Mouse (Mus musculus): ENCODE measurements around the gene Map3k1.

Gene Map3k1

GRCm38 (mm10) chr13:111791596-111791995 is 17.2 kb downstream of the Map3k1 start:
- 85% methylated on average over 11 of the region's 11 CpGs for WGBS

- 42% methylated on average over 9 of the region's 9 CpGs for WGBS
Observed at GRCm38 (mm10) chr13:111789420-111790065, 19.2 kb downstream of the Map3k1 start.

GRCm38 (mm10) chr13:111788882-111789281 is 19.9 kb downstream of the Map3k1 start:
- 64% methylated on average over 9 of the region's 9 CpGs for WGBS

- WGBS: 22% methylated on average over 18 of the region's 18 CpGs
Observed at GRCm38 (mm10) chr13:111787857-111788619, 20.8 kb downstream of the Map3k1 start.

- 72% methylated on average over 7 of the region's 7 CpGs for WGBS
Observed at GRCm38 (mm10) chr13:111786584-111786983, 22.2 kb downstream of the Map3k1 start.

- WGBS: 62% methylated on average over 8 of the region's 8 CpGs
Observed at GRCm38 (mm10) chr13:111783451-111783850, 25.3 kb downstream of the Map3k1 start.

GRCm38 (mm10) chr13:111779471-111779870 is 29.3 kb downstream of the Map3k1 start:
- 71% methylated on average over 5 of the region's 5 CpGs for WGBS

GRCm38 (mm10) chr13:111778606-111779005 is 30.2 kb downstream of the Map3k1 start:
- WGBS: 38% methylated on average over 6 of the region's 6 CpGs

- 72% methylated on average over 10 of the region's 10 CpGs for WGBS
Observed at GRCm38 (mm10) chr13:111777865-111778264, 30.9 kb downstream of the Map3k1 start.

GRCm38 (mm10) chr13:111777179-111777578 is 31.6 kb downstream of the Map3k1 start:
- 30% methylated on average over 7 of the region's 7 CpGs for WGBS

- WGBS: 92% methylated on average over 8 of the region's 8 CpGs
Observed at GRCm38 (mm10) chr13:111772075-111772474, 36.7 kb downstream of the Map3k1 start.

GRCm38 (mm10) chr13:111771232-111771631 is 37.6 kb downstream of the Map3k1 start:
- 34% methylated on average over 7 of the region's 7 CpGs for WGBS

GRCm38 (mm10) chr13:111770776-111771175 is 38.0 kb downstream of the Map3k1 start:
- 94% methylated on average over 9 of the region's 9 CpGs for WGBS

- WGBS: 89% methylated on average over 12 of the region's 12 CpGs
Observed at GRCm38 (mm10) chr13:111762526-111762925, 46.3 kb downstream of the Map3k1 start.

GRCm38 (mm10) chr13:111756986-111757385 is 51.8 kb downstream of the Map3k1 start:
- WGBS: 93% methylated on average over 6 of the region's 6 CpGs

- WGBS: 94% methylated on average over 15 of the region's 15 CpGs
Observed at GRCm38 (mm10) chr13:111755937-111756336, 52.9 kb downstream of the Map3k1 start.

- 97% methylated on average over 18 of the region's 18 CpGs for WGBS
Observed at GRCm38 (mm10) chr13:111755377-111755776, 53.4 kb downstream of the Map3k1 start.

- 83% methylated on average over 6 of the region's 6 CpGs for WGBS
Observed at GRCm38 (mm10) chr13:111753321-111753720, 55.5 kb downstream of the Map3k1 start.

GRCm38 (mm10) chr13:111748301-111749062 is 60.3 kb downstream of the Map3k1 start:
- 92% methylated on average over 28 of the region's 28 CpGs for WGBS

GRCm38 (mm10) chr13:111746831-111747230 is 62.0 kb downstream of the Map3k1 start:
- 96% methylated on average over 5 of the region's 5 CpGs for WGBS

GRCm38 (mm10) chr13:111745216-111745615 is 63.6 kb downstream of the Map3k1 start:
- WGBS: 85% methylated on average over 7 of the region's 7 CpGs

GRCm38 (mm10) chr13:111744233-111745000 is 64.4 kb downstream of the Map3k1 start:
- WGBS: 88% methylated on average over 6 of the region's 6 CpGs
